In the genomic region with DNA sequence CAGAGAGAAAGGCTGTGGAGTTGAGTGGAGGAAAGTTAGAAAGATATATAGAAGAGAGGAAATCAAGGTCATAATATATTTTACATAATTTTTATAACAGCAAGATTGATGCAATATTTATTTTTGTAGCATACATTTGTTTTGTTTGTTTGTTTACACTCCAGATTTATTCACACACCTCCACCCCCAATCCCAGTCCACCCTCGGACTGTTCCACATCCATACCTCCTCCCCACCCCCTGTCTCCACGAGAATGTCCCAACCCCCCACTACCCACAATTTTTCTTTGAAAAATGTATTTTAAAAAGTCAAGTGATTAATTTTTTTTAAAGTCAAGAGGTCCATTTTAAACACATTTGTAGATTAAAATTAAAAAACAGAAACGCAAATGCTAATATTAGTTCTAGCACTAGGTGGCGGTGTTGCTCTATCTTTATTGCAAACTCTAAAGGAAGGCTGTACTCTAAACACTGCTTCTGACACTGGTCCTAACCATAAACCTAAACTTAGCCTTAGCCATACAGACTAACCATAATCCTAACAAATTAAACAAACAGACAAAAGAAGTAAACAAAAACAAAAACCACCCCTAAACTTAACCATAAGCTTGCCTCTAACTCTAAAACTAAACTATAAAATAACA, we compare ENCODE assay signal across 8 mouse cellular contexts.
A peak's percentile ranks its signal among the peaks of the same experiment; 100 is the strongest.
DNase-seq lines count a peak whose midpoint lies in the region; ATAC-seq lines count a peak whose summit lies in the region.

No protein-coding gene starts in this region.

- H3K4me3 ChIP-seq in embryonic facial prominence, embryonic 11.5 days (ENCODE audit: low read depth, low read length) = no peak overlapping the region
- no peak overlapping the region for H3K4me3 ChIP-seq in embryonic facial prominence, embryonic 10.5 days
- no peak overlapping the region for H3K4me3 ChIP-seq in forebrain, embryonic 13.5 days
- no peak overlapping the region for H3K4me3 ChIP-seq in midbrain, embryonic 16.5 days (ENCODE audit: low read depth, low read length)

- peak; percentile 82 for DNase-seq in embryonic facial prominence, embryonic 11.5 days (ENCODE audit: low spot score)
- DNase-seq in embryonic facial prominence, embryonic 10.5 days (ENCODE audit: low spot score) = no peak
- peak; percentile 24 to 43 for DNase-seq in right cerebral cortex, postnatal 10 days (ENCODE audit: low spot score in 2 of 2)
- no peak for DNase-seq in right cerebral cortex, postnatal 25 days
- DNase-seq in large intestine, adult 2 months (ENCODE audit: low read depth, low spot score) = peak; percentile 10
- DNase-seq in ovary, postnatal 36 days (ENCODE audit: low spot score) = no peak

- H3K9me3 ChIP-seq in embryonic facial prominence, embryonic 11.5 days (replicated peaks; ENCODE audit: control insufficient read depth, low read length) = no peaks in the 10 kb centered on the region
- no peaks in the 10 kb centered on the region for H3K9me3 ChIP-seq in embryonic facial prominence, embryonic 10.5 days
- no peaks in the 10 kb centered on the region for H3K9me3 ChIP-seq in forebrain, embryonic 13.5 days (replicated peaks)
- H3K9me3 ChIP-seq in midbrain, embryonic 16.5 days (replicated peaks; ENCODE audit: control insufficient read depth, low read length, poor library complexity, severe bottlenecking) = no peaks in the 10 kb centered on the region

- no peaks in the 10 kb centered on the region for H3K27me3 ChIP-seq in embryonic facial prominence, embryonic 11.5 days (ENCODE audit: control insufficient read depth, insufficient read depth, low read length)
- H3K27me3 ChIP-seq in embryonic facial prominence, embryonic 10.5 days (replicated peaks; ENCODE audit: low read depth, poor library complexity, severe bottlenecking) = no peaks in the 10 kb centered on the region
- H3K27me3 ChIP-seq in forebrain, embryonic 13.5 days = no peaks in the 10 kb centered on the region
- peaks cover 2% of the 10 kb centered on the region; the same call in 1 of the 2 replicates for H3K27me3 ChIP-seq in midbrain, embryonic 16.5 days (ENCODE audit: control insufficient read depth, insufficient read depth, low read depth, low read length)

- H3K9ac ChIP-seq in embryonic facial prominence, embryonic 11.5 days (replicated peaks; ENCODE audit: low read length) = no peak overlapping the region
- no peak overlapping the region for H3K9ac ChIP-seq in forebrain, embryonic 13.5 days
- H3K9ac ChIP-seq in midbrain, embryonic 16.5 days (ENCODE audit: low read depth, low read length) = no peak overlapping the region

- 18% methylated on average over 4 of the region's 4 CpGs for WGBS in embryonic facial prominence, embryonic 11.5 days
- 20% methylated on average over 4 of the region's 4 CpGs for WGBS in embryonic facial prominence, embryonic 10.5 days
- 22% methylated on average over 4 of the region's 4 CpGs for WGBS in forebrain, embryonic 13.5 days
- WGBS in large intestine, adult 2 months = 17% methylated on average over 4 of the region's 4 CpGs
- 18% methylated on average over 4 of the region's 4 CpGs for WGBS in midbrain, embryonic 16.5 days

- ATAC-seq in embryonic facial prominence, embryonic 11.5 days (replicated peaks; ENCODE audit: insufficient number of reproducible peaks, low FRiP score, low TSS enrichment, low read depth) = no peak
- ATAC-seq in forebrain, embryonic 13.5 days = peak; percentile 89
- peak; percentile 85 for ATAC-seq in midbrain, embryonic 16.5 days

- H3K4me1 ChIP-seq in embryonic facial prominence, embryonic 11.5 days (ENCODE audit: control insufficient read depth, insufficient read depth, low read length) = no peaks in the 10 kb centered on the region
- H3K4me1 ChIP-seq in embryonic facial prominence, embryonic 10.5 days = no peaks in the 10 kb centered on the region
- H3K4me1 ChIP-seq in forebrain, embryonic 13.5 days = no peaks in the 10 kb centered on the region
- no peaks in the 10 kb centered on the region for H3K4me1 ChIP-seq in midbrain, embryonic 16.5 days (ENCODE audit: control insufficient read depth, insufficient read depth, low read length)

- no peak overlapping the region for H3K4me2 ChIP-seq in embryonic facial prominence, embryonic 11.5 days (ENCODE audit: low read depth, low read length)
- no peak overlapping the region for H3K4me2 ChIP-seq in forebrain, embryonic 13.5 days
- H3K4me2 ChIP-seq in midbrain, embryonic 16.5 days (ENCODE audit: low read length) = no peak overlapping the region

- H3K36me3 ChIP-seq in embryonic facial prominence, embryonic 11.5 days (replicated peaks; ENCODE audit: control insufficient read depth, insufficient read depth, low read depth, low read length) = no peaks in the 10 kb centered on the region
- H3K36me3 ChIP-seq in embryonic facial prominence, embryonic 10.5 days (replicated peaks) = no peaks in the 10 kb centered on the region
- no peaks in the 10 kb centered on the region for H3K36me3 ChIP-seq in forebrain, embryonic 13.5 days (ENCODE audit: poor library complexity, severe bottlenecking)
- no peaks in the 10 kb centered on the region for H3K36me3 ChIP-seq in midbrain, embryonic 16.5 days (ENCODE audit: control insufficient read depth, insufficient read depth, low read length)

- H3K27ac ChIP-seq in embryonic facial prominence, embryonic 11.5 days (replicated peaks; ENCODE audit: low read depth, low read length) = no peak overlapping the region
- H3K27ac ChIP-seq in embryonic facial prominence, embryonic 10.5 days (replicated peaks) = no peak overlapping the region
- no peak overlapping the region for H3K27ac ChIP-seq in forebrain, embryonic 13.5 days
- H3K27ac ChIP-seq in midbrain, embryonic 16.5 days (ENCODE audit: low read length) = no peak overlapping the region

Comparison
In these comparisons a context has a peak if more than half of its experiments do, and no peak if none do; other contexts are left out.
1. DNase-seq: peak in embryonic facial prominence, embryonic 11.5 days (single experiment), right cerebral cortex, postnatal 10 days (2 of 2) and large intestine, adult 2 months (single experiment); none in embryonic facial prominence, embryonic 10.5 days (single experiment), right cerebral cortex, postnatal 25 days (single experiment) and ovary, postnatal 36 days (single experiment).